Mouse (Mus musculus): Measurements from ENCODE around the gene Nsfl1c.

DNA sequence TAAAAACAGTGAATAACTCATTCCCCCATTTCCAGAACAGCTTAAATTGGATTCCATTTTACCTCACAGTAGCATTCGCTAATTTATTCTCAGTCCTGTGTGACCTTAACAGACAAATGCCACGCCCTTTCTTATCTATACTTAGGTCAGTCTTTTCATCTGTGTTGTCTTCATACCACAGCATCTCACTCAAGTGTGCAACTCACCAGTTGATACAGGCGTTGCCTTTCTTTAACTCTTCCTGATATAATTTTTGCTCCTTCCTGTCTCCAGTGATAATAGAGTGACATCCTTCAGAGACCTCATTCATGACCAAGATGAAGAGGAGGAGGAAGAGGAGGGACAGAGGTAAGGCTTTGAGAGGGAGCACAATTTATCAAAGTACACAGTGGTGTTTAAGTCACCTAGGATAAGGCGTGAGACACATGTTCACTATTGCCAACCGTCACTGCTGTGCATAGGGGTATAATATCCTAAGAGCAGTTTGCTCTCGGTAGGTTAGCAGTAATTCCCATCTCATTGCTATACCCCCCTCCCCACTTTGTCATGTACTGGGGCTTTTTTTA, 6.5 kb downstream of the Nsfl1c start:
- no peak for TF ChIP-seq E2F4 (IDR thresholded peaks at IDR 0.05; ENCODE audit: insufficient replicate concordance, low read depth, low read length)
- TF ChIP-seq CTCF (conservative IDR thresholded peaks at IDR 0.05 in 1 of 2, IDR thresholded peaks at IDR 0.05 in 1 of 2; ENCODE audit: low read depth in 2 of 2, low read length in 2 of 2) = no peak
- TF ChIP-seq GABPA (IDR thresholded peaks at IDR 0.05; ENCODE audit: insufficient replicate concordance, low read depth, low read length) = no peak
- no peak for TF ChIP-seq JUND (conservative IDR thresholded peaks at IDR 0.05; ENCODE audit: low read depth, low read length)
- TF ChIP-seq NELFE (IDR thresholded peaks at IDR 0.05; ENCODE audit: low read depth, low read length) = no peak

All from CH12.LX (cell line).